In genomic region chr10:115702358-115702757, GRCm38 (mm10) we compare ENCODE assay signal across 17 mouse cellular contexts.
"Had no signal": no experiment of that assay in that cellular context is flagged by ENCODE, and none has a peak within 500 bp of the region (broad histone marks: within the 10 kb centered on the region; RNA-seq: fewer than 3 reads in every experiment).

No protein-coding gene starts in this region.

- H3K4me1 ChIP-seq: liver, embryonic 15.5 days; lung, embryonic 15.5 days; megakaryocyte, embryonic 14.5 days; midbrain, embryonic 12.5 days; neural tube, embryonic 12.5 days; stomach, embryonic 15.5 days had no signal

- DNase-seq: liver, postnatal 0 days; lung, adult 2 months; lung, postnatal 14 days; lung, postnatal 36 days; midbrain, embryonic 14.5 days; right cerebral cortex, postnatal 14 days; thymus, adult 18-20 months; thymus, postnatal 14 days; thymus, postnatal 36 days had no signal

- H3K27ac ChIP-seq: liver, embryonic 15.5 days; lung, embryonic 15.5 days; macrophage; midbrain, embryonic 12.5 days; neural tube, embryonic 12.5 days; stomach, embryonic 15.5 days had no signal

- H3K9ac ChIP-seq: liver, embryonic 15.5 days; liver, postnatal 0 days; lung, embryonic 15.5 days; midbrain, embryonic 12.5 days; neural tube, embryonic 12.5 days; stomach, embryonic 15.5 days had no signal

- H3K27me3 ChIP-seq: liver, embryonic 15.5 days; lung, embryonic 15.5 days; megakaryocyte, embryonic 14.5 days; midbrain, embryonic 12.5 days; neural tube, embryonic 12.5 days; stomach, embryonic 15.5 days had no signal

- ATAC-seq: liver, postnatal 0 days; lung, postnatal 0 days had no signal

- H3K4me2 ChIP-seq: liver, embryonic 15.5 days; lung, embryonic 15.5 days; midbrain, embryonic 12.5 days; neural tube, embryonic 12.5 days; stomach, embryonic 15.5 days had no signal

- H3K9me3 ChIP-seq: liver, embryonic 15.5 days; lung, embryonic 15.5 days; midbrain, embryonic 12.5 days; neural tube, embryonic 12.5 days; stomach, embryonic 15.5 days had no signal

- H3K4me3 ChIP-seq: liver, embryonic 15.5 days; lung, embryonic 15.5 days; megakaryocyte, embryonic 14.5 days; midbrain, embryonic 12.5 days; neural tube, embryonic 12.5 days; stomach, embryonic 15.5 days had no signal

- H3K36me3 ChIP-seq: liver, embryonic 15.5 days; lung, embryonic 15.5 days; midbrain, embryonic 12.5 days; neural tube, embryonic 12.5 days; stomach, embryonic 15.5 days had no signal
